Mouse (Mus musculus): ENCODE measurements around the gene Pigs. TPM values are rescaled to one million over a fixed set of nuclear protein-coding genes. Genes with fewer than 3 reads are reported as not detected.

The Pigs gene
- polyA plus RNA-seq, 1 experiment from 2014 or later: 71.6 TPM

DNA sequence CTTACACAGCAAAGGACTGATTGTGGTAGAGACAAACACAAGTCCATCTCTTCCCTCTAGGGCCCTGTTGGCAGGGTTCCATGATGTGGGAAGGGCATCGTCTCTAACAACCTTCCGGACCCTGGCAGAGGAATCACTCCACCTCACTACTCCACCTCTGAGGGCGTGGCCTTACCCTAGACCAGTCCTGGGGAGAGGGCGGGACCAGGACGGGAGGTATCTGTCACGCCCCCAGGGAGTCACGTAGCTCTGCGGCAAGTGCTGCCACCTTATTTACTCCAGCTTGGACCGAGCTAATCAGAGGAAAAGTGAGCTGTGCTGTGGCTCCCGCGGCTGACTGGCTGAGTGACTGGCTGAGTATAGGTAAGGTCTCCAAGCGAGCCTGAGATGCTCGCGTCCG is 5.4 kb upstream of the Pigs start, which contains the start of gene Aldoc:
TSS of gene Aldoc (plus strand) at position 109 of the 400 bp plus-strand sequence.
- Histone ChIP-seq H3K79me2 (ENCODE audit: inconsistent target) (no peaks in the 10 kb centered on the region), H3K27ac (peak within 1 kb of the TSS; percentile 43), H3K36me3 (ENCODE audit: inconsistent target) (no peaks in the 10 kb centered on the region), H3K4me3 (ENCODE audit: inconsistent target) (peak within 1 kb of the TSS; percentile 30)
- WGBS (ENCODE audit: missing documents): 6% methylated on average over 15 of the region's 15 CpGs

DNA sequence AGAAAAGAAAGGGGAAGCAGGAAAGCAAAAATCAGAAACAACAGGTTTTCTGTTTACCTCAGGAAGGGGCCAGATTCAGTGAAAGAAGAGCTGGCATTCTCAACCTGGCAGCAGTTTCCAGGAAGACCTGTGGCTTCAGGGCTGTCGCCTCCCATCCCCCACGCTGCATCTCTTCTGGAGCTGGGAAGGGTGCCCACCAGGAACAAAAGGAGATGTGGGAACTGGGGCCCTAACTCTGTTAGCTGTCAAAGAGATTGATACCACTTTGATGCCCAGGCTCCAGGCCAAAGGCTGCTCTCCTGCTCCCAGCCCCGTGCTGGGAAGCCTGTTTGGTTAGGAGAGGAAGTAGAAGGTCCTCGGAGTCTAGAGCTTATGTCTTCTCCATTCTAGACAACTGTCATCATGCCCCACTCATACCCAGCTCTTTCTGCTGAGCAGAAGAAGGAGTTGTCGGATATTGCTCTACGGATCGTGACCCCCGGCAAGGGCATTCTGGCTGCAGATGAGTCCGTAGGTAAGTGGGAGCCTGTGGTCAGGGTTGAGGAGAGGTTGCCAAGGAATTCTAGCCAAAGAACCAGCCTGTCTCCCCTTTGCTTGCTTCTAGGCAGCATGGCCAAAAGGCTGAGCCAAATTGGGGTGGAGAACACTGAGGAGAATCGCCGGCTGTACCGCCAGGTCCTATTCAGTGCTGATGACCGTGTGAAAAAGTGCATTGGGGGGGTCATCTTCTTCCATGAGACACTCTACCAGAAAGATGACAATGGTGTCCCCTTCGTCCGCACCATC is 4.0 kb upstream of the Pigs start:
- 83% methylated on average over 13 of the region's 15 CpGs for WGBS (ENCODE audit: missing documents)
- Histone ChIP-seq H3K79me2 (ENCODE audit: inconsistent target) (peaks cover 5% of the 10 kb centered on the region; the same call in 1 of the 2 replicates), H3K27ac (no peak overlapping the region), H3K4me3 (ENCODE audit: inconsistent target) (no peak overlapping the region), H3K36me3 (ENCODE audit: inconsistent target) (no peaks in the 10 kb centered on the region)

GRCm38 (mm10) chr11:78324965-78325364 is 3.2 kb upstream of the Pigs start:
- Histone ChIP-seq H3K27ac (no peak overlapping the region), H3K79me2 (ENCODE audit: inconsistent target) (peaks cover 11% of the 10 kb centered on the region; the same call in 1 of the 2 replicates), H3K36me3 (ENCODE audit: inconsistent target) (no peaks in the 10 kb centered on the region), H3K4me3 (ENCODE audit: inconsistent target) (no peak overlapping the region)
- 96% methylated on average over 12 of the region's 12 CpGs for WGBS (ENCODE audit: missing documents)

GRCm38 (mm10) chr11:78327215-78327614 is 1.0 kb upstream of the Pigs start:
- Histone ChIP-seq H3K36me3 (ENCODE audit: inconsistent target) (0 out of 2 replicates have a peak, but pooled peaks cover under 1% of the 10 kb centered on the region), H3K27ac (no peak overlapping the region), H3K79me2 (ENCODE audit: inconsistent target) (peaks cover 11% of the 10 kb centered on the region; the same call in 1 of the 2 replicates), H3K4me3 (ENCODE audit: inconsistent target) (no peak overlapping the region)
- WGBS (ENCODE audit: missing documents): 89% methylated on average over 4 of the region's 4 CpGs

- peaks cover 11% of the 10 kb centered on the region; the same call in 1 of the 2 replicates for H3K79me2 ChIP-seq (ENCODE audit: inconsistent target)
- H3K27ac ChIP-seq: no peak overlapping the region
- under 1% methylated on average over 41 of the region's 41 CpGs for WGBS (ENCODE audit: missing documents)
- H3K36me3 ChIP-seq (ENCODE audit: inconsistent target): peaks cover 13% of the 10 kb centered on the region; the same call in 1 of the 2 replicates
- H3K4me3 ChIP-seq (ENCODE audit: inconsistent target): peak overlapping the region; percentile 68
These were observed 369 bp downstream of the Pigs start for GRCm38 (mm10) chr11:78328512-78329056.

GRCm38 (mm10) chr11:78332676-78333075 is 4.5 kb downstream of the Pigs start:
- Histone ChIP-seq H3K4me3 (ENCODE audit: inconsistent target) (no peak overlapping the region), H3K79me2 (ENCODE audit: inconsistent target) (peaks cover 11% of the 10 kb centered on the region; the same call in 1 of the 2 replicates), H3K36me3 (ENCODE audit: inconsistent target) (peaks cover 50% of the 10 kb centered on the region; the same call in 1 of the 2 replicates), H3K27ac (no peak overlapping the region)
- 96% methylated on average over 12 of the region's 12 CpGs for WGBS (ENCODE audit: missing documents)

- no peak overlapping the region for H3K4me3 ChIP-seq (ENCODE audit: inconsistent target)
- H3K27ac ChIP-seq: no peak overlapping the region
- WGBS (ENCODE audit: missing documents): 87% methylated on average over 5 of the region's 5 CpGs
- H3K36me3 ChIP-seq (ENCODE audit: inconsistent target): peaks cover 59% of the 10 kb centered on the region; the same call in 1 of the 2 replicates
- peaks cover 8% of the 10 kb centered on the region; the same call in 1 of the 2 replicates for H3K79me2 ChIP-seq (ENCODE audit: inconsistent target)
These were observed 5.8 kb downstream of the Pigs start for GRCm38 (mm10) chr11:78333992-78334391.

DNA sequence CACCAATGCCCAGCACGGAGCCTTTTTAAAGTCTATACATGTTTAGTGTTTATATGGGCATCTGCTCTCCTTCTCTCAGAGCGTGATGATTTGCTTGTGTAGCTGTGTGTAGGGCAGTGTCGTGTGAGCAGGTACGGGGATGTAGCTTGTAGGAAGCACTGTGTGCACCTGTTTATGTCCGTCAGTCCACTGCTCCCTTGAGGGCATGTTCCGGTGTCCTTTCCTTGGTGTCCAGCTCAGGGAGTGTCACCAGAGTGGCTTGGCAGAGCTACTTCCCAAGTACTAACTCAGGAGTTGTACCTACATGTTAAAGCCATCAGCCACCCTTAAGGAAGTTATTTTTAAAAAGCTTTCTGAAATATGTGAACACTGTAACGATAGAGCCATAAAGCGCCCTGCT is 8.8 kb downstream of the Pigs start:
- Histone ChIP-seq H3K27ac (no peak overlapping the region), H3K79me2 (ENCODE audit: inconsistent target) (no peaks in the 10 kb centered on the region), H3K4me3 (ENCODE audit: inconsistent target) (no peak overlapping the region), H3K36me3 (ENCODE audit: inconsistent target) (peaks cover 80% of the 10 kb centered on the region; the same call in 1 of the 2 replicates)
- 96% methylated on average over 8 of the region's 8 CpGs for WGBS (ENCODE audit: missing documents)

- Histone ChIP-seq H3K4me3 (ENCODE audit: inconsistent target) (no peak overlapping the region), H3K36me3 (ENCODE audit: inconsistent target) (peaks cover 40% of the 10 kb centered on the region; the same call in 1 of the 2 replicates), H3K27ac (no peak overlapping the region), H3K79me2 (ENCODE audit: inconsistent target) (peaks cover 5% of the 10 kb centered on the region)
- 95% methylated on average over 11 of the region's 12 CpGs for WGBS (ENCODE audit: missing documents)
These were observed 13.5 kb downstream of the Pigs start for GRCm38 (mm10) chr11:78341702-78342101.

DNA sequence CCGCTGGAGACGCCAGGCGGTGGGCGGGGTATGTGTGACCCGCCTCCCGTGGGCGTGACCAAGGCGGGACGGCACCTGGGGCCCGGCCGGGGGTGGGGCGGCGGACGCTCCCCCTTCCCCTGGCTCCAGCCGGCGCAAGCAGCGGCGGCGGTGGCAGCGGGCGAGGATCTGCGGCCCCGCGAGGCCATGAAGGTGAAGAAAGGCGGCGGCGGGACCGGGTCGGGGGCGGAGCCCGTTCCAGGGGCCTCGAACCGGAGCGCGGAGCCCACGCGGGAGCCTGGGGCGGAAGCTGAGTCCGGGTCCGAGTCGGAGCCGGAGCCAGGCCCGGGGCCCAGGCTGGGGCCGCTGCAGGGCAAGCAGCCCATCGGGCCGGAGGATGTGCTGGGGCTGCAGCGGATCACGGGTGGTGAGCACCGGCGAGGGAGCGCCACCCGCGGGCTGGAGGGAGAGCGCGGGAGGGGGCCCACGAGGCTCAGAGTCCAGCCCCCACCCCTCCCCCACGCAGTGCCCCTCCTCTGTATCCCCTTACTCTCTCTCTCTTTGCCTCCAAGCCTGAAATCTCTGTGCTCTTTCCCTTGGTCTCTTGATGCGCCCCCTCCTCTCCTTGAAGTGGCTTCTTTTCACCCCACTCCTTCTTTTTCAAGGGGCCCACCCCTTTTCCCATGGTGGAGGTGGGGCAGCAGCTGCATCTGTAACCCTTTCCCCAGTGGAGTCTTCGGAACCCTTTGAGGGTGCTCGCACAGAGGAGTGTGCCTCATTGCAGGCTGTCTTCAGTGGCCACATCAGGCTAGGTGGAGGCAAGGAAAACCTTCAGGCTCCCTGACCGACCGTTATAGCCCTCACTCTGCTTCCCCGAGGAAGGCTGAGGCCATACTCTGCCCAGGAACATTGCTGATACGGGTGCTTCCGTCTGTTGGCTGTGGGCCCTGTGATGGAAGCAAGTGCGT is 15.4 kb downstream of the Pigs start, which contains the start of gene Unc119:
TSS of gene Unc119 (plus strand) at position 102 of the 947 bp plus-strand sequence.
- Histone ChIP-seq H3K4me3 (ENCODE audit: inconsistent target) (peak within 1 kb of the TSS; percentile 61), H3K27ac (peak within 1 kb of the TSS; percentile 93), H3K36me3 (ENCODE audit: inconsistent target) (peaks cover 24% of the 10 kb centered on the region; the same call in 1 of the 2 replicates), H3K79me2 (ENCODE audit: inconsistent target) (peaks cover 5% of the 10 kb centered on the region)
- 3% methylated on average over 58 of the region's 66 CpGs for WGBS (ENCODE audit: missing documents)

GRCm38 (mm10) chr11:78344328-78344889 is 16.2 kb downstream of the Pigs start:
- Histone ChIP-seq H3K4me3 (ENCODE audit: inconsistent target) (peak overlapping the region; percentile 61), H3K79me2 (ENCODE audit: inconsistent target) (peaks cover 5% of the 10 kb centered on the region), H3K27ac (peak overlapping the region; percentile 93), H3K36me3 (ENCODE audit: inconsistent target) (peaks cover 17% of the 10 kb centered on the region; the same call in 1 of the 2 replicates)
- WGBS (ENCODE audit: missing documents): 79% methylated on average over 6 of the region's 6 CpGs

DNA sequence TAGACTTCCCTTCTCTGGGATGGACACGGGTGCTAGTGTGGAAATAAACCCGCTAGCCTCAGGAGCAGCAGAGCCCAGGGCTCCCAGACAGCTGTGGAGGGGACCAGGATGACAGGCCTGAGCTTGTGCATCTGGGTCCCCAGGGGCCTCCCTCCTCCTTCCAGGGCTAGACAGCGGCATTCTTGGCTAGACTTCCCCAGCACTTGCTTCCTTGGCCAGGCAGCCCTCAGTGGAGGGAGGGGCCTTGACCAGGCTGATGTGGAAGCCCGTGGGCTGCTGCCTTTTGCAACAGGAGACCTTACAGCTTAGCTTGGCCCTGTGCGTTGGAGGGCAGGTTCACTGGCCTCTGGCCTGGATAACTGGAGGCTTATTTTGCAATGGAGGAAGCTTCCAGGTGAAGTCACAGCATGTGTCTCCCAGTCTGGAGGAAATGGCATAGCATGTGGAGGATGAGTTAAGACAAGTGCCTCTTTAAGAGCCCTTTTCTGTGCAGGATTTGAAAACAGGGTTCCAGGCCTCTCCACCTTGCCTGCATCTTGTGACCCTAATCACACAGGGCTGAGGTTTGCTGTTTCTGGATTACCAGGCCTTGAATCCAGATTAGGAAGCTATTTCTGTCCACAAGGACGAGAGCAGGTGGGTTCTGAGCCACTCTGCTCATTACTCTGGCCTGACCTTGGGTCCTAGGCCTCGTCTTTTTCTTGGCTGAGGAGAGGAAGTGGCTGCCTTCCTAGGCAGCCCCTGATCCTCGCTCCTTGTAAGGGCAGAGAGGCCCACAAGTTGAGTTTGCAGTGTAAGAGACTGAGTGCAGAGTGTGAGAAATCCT is 16.9 kb downstream of the Pigs start:
- H3K27ac ChIP-seq: peak overlapping the region; percentile 93
- H3K4me3 ChIP-seq (ENCODE audit: inconsistent target): peak overlapping the region; percentile 61; the same call in 1 of the 2 replicates
- H3K79me2 ChIP-seq (ENCODE audit: inconsistent target): peaks cover 5% of the 10 kb centered on the region
- peaks cover 10% of the 10 kb centered on the region; the same call in 1 of the 2 replicates for H3K36me3 ChIP-seq (ENCODE audit: inconsistent target)
- 30% methylated on average over 6 of the region's 8 CpGs for WGBS (ENCODE audit: missing documents)

- Histone ChIP-seq H3K36me3 (ENCODE audit: inconsistent target) (peaks cover 6% of the 10 kb centered on the region; the same call in 1 of the 2 replicates), H3K4me3 (ENCODE audit: inconsistent target) (no peak overlapping the region; the same call in 1 of the 2 replicates), H3K79me2 (ENCODE audit: inconsistent target) (peaks cover 5% of the 10 kb centered on the region), H3K27ac (peak overlapping the region; percentile 93)
- under 1% methylated on average over 7 of the region's 7 CpGs for WGBS (ENCODE audit: missing documents)
These were observed 17.6 kb downstream of the Pigs start for GRCm38 (mm10) chr11:78345801-78346200.
